Mouse (Mus musculus): Measurements from ENCODE around the gene Pdss2.
A peak's percentile ranks its signal among the peaks of the same experiment; 100 is the strongest.

The Pdss2 gene

DNA sequence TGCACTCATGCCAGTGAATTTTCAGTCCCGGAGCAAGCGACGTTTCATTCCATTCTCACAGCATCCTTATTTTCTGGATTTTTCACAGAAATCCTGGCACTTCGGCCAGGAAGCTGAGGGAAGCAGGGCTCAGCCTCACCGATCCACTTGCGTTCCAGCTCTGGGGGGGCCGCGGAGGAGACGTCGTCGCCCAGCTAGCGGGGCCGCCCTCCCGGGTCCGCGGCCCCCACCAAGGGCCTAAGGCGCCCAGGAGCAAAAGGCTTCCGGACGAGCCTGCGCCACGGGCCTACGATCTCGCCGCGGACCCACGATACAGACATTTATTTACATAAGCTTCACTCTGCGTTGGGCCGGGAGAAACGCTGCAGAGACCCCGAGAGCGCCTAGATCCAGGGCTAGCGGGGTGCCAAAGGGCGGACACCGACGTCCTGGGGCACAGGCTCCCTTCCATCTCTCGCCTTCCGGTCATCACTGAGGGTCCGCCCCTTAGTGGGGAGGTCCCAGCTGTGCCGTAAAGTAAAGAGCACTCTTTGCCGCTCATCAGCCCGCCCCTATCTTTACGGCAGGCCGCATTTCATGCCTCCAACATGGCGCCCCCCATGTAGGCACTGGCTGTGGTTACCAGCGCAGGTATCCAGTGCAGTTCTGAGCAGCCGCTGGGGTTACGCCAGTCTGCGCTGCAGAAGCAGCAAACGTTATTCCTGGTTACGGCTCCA is at the start of gene Pdss2:
Gene Pdss2, plus strand, starts transcription at position 577 of the 716 bp plus-strand sequence.
- peak; percentile 97 for DNase-seq (ENCODE audit: low read depth)

GRCm38 (mm10) chr10:43172066-43172465 is 49.2 kb upstream of the Pdss2 start:
- DNase-seq (ENCODE audit: low read depth), result no peak

DNA sequence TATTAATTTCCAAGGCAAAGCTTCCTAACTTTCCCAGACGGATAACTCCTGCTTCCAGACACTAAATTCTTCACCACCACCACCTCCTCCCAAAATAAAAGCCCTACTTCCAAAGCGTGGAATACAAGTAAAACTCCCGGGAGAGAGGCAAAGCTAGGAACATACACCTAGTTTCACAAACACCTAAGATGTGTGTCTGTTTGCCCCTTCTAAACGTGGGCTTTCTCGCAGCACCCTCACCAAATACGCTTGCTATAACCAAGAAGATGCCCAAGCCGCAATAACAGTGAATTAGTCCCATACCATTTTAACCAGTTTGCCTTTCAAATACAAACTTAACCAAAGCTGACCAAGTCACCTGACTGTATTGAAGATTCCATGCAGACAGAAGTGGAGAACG is 48.7 kb upstream of the Pdss2 start:
- no peak for DNase-seq (ENCODE audit: low read depth)

GRCm38 (mm10) chr10:43173141-43173827 is 48.0 kb upstream of the Pdss2 start:
- DNase-seq (ENCODE audit: low read depth), result no peak

DNA sequence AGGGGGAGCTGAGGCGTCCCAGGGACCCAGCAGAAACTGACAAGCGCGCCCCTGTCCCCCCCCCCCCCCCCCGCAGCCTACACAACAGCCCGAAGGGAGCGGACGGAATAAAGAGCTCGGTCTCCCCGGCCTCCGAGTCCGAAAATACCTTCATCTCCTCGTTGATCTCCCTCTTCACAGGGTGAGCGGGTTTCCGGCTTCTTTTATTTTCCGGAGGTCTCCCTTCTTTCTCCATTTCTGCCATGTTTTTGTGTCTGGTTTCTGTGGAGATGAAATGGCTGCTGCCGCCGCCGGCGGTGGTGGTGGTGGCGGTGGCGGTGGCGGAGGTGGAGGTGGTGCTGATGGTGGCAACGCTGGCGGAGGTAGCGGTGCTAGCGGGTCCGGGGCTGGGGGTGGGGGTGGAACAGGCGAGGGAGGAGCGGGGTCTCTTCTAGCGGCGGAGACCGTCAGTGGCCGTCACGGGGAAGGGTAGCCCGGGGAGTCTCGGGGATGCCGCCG is 47.4 kb upstream of the Pdss2 start:
- no peak for DNase-seq (ENCODE audit: low read depth)

DNA sequence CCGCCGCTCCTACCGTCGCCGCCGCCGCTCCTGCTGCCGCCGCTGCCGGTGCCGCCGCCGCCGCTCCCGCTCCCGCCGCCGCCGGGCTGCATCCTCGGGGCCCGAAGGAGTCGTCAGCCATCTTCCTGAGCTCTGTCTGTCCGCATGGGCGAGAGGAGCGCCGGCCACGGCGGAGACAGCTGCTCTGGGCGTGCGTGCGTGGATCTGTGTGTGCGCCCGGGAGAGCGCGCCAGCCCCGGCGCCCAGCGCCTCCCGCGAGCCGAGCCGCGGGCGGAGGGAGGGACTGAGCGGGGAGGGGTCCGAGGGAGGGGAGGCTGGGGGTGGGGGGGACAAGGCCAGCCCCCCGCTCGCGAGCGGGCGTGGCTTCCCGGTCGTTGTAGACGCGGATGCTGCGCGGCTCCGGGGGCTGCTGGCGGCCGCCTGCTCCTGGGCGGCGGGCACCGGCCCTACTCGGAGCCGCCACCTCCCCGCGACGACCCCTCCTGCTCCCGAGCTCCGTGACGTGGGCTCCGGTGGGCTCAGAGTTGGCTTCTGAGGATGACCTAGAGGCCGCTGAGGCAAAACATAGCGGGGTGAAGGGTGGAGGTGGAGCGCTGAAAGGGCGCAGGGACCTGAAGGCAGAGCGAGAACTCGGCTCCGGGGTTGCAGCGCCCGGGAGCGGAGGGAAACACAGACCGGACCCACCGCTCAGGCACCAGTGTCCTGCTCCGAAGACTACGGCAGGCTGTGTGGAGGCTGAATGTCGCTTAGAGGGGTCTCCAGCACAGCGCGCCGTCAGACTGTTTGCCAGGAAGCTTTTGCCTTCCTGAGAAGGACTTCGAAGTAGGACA is 46.7 kb upstream of the Pdss2 start, which contains the start of the genes Sobp and 9030612E09Rik:
Gene Sobp, minus strand, starts transcription at position 205 of the 830 bp plus-strand sequence.
Gene 9030612E09Rik, plus strand, starts transcription at position 379 of the 830 bp plus-strand sequence.
- no peak for DNase-seq (ENCODE audit: low read depth)

GRCm38 (mm10) chr10:43175156-43175601 is 46.1 kb upstream of the Pdss2 start:
- no peak for DNase-seq (ENCODE audit: low read depth)

DNA sequence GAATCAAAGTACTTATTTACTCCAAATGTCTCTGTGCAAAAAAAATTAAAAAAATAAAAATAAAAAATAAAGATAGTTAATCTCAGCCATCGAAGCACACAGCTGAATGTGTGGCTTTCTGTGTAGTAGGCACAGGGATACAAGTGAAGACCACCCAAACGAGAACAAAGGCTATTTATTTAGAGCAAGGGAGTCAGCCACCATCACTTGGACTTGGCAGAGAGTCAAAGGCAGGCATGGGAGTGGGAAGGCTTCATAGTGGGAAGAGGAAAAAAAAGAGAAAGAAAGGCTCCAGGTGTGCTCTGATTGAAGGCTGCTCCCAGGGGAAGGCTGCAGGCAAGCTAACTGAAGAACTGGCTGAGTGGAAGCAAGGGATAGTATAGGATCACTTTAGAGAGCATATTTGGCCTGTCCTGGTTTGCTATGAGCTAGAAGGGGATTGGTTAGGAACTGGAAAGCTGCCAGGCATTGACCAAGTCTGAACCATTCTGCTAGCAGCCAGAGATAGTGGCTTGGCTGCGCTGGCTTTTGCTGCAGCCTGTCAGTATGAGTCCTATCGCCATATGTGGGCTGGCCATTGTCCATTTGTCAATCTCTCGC is 40.9 kb upstream of the Pdss2 start:
- DNase-seq (ENCODE audit: low read depth), result no peak

DNA sequence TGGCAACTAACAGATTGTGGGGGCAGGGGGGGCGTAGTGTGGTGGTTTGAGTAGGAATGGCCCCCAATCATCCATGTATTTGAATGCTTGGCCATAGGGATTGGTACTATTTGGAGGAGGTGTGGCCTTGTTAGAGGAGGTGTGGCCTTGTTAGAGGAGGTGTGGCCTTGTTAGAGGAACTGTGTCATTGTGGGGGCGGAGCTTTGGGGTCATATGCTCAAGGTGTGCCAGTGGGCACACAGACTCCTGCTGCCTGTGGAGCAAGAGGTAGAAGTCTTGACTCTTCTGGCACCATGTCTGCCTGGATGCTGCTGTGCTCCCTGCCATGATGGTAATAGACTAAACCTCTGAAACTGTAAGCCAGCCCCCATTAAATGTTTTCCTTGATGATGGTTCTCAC is 21.1 kb upstream of the Pdss2 start:
- DNase-seq (ENCODE audit: low read depth), result no peak

GRCm38 (mm10) chr10:43203865-43204264 is 17.4 kb upstream of the Pdss2 start:
- DNase-seq (ENCODE audit: low read depth), result no peak

- DNase-seq (ENCODE audit: low read depth), result peak; percentile 62
Measured at GRCm38 (mm10) chr10:43211866-43212265, 9.4 kb upstream of the Pdss2 start.

DNA sequence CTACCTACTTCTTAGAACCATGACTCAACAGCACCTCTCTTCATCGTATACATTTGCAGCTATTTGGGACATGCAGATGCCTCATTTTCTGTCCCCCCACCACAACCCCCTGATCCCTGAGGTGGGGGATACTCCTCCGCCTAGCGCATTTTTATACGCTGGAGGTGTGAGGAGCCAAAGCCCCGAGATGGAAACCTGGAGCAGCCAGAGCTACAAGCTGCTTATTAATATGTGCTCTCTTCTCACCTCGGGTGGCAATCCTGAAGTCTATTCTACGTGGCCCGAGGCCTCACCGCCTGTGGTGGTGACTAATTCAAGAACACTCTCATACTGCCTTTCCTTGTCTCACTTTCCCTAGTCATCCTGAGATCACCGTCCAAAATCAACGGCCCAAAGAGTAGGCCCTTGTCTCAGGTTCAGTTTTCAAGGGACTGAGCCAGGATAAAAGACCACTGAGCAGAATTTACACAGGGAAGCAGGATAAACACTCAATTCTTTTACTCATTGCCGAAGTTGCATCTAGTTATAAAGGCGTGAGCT is 3.9 kb upstream of the Pdss2 start:
- DNase-seq (ENCODE audit: low read depth), result no peak

DNA sequence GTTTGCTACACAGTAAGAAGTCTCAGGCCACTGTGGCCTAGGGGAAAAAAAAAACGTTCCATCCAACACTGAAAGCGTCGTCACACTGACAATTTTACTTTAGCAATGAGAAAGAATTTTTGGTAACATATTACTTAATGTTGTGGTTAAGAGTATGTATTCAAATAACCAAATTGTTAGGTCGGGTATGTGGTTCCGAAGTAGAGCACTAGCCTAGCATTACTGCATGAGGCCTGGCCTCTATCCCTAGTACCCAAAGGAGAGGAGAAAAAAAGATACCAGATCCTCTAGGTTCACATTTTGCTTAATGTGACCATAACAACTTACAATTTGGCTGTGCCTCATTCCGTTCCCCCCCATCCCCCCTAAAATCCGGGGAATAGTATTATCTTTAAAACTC is 807 bp upstream of the Pdss2 start:
- DNase-seq (ENCODE audit: low read depth), result peak; percentile 67

DNA sequence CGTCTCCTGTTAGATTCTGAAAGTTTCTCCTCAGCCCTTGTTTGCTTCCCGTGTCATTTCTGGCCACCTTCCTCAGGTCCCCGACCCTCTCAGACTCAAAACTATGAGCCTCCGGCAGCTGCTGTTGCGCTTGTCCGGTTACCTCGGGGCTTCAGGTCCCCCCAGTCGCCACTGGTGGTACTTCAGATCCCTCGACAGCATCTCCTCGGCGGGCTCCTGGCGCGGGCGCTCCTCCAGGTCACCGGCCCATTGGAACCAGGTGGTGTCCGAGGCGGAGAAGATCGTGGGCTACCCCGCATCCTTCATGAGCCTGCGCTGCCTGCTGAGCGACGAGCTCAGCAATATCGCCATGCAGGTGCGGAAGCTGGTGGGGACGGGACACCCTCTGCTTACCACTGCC is 373 bp downstream of the Pdss2 start:
- no peak for DNase-seq (ENCODE audit: low read depth)

DNA sequence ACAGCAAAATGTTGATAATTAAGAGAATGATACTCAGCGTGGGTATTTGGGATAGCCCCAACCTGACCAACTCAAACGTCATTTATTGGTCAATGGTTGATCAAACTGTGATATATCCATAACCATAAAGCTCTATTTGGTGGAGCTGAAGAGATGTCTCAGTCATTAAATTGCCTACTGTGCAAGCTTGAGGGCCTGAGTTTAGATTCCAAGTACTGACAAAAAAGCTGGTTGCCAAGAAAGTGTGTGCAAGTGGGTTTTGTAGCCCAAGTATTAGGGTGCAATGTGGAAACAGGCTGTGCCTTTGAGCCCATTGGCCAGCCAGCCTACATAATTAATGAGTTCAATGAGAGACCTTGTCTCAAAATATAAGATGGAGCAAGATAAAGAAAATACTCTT is 2.1 kb downstream of the Pdss2 start:
- no peak for DNase-seq (ENCODE audit: low read depth)

- DNase-seq (ENCODE audit: low read depth), result peak; percentile 23
Measured at GRCm38 (mm10) chr10:43226391-43226790, 5.1 kb downstream of the Pdss2 start.

GRCm38 (mm10) chr10:43229236-43229635 is 8.0 kb downstream of the Pdss2 start:
- no peak for DNase-seq (ENCODE audit: low read depth)

- DNase-seq (ENCODE audit: low read depth), result no peak
Measured at GRCm38 (mm10) chr10:43234522-43234921, 13.2 kb downstream of the Pdss2 start.

GRCm38 (mm10) chr10:43235011-43235410 is 13.7 kb downstream of the Pdss2 start:
- no peak for DNase-seq (ENCODE audit: low read depth)

- no peak for DNase-seq (ENCODE audit: low read depth)
Measured at GRCm38 (mm10) chr10:43235758-43236669, 14.7 kb downstream of the Pdss2 start.

- no peak for DNase-seq (ENCODE audit: low read depth)
Measured at GRCm38 (mm10) chr10:43242215-43242614, 20.9 kb downstream of the Pdss2 start.

Data from 416B (cell line).